Mouse (Mus musculus) embryonic facial prominence, embryonic 12.5 days (tissue): ENCODE data around the gene Bend6. TPM values are rescaled to one million over a fixed set of nuclear protein-coding genes. Genes with fewer than 3 reads are reported as not detected.

Source experiments
- ATAC-seq: fragments of 200-750 bp; cut with Nextera tagmentation; 2 replicates; pipeline ENCODE4 v1.8.0; 2017; ENCODE audit not compliant: insufficient number of reproducible peaks, insufficient read depth, low FRiP score, low TSS enrichment
- H3K27ac ChIP-seq: fragments of 300-500 bp; sonication (generic); 2 replicates; pipeline ENCODE4 v1.5.1; 2016; ENCODE audit warnings: mild to moderate bottlenecking
- H3K27me3 ChIP-seq: fragments of 300-500 bp; sonication (generic); 2 replicates; pipeline ENCODE4 v1.6.1; 2016; ENCODE audit warnings: mild to moderate bottlenecking, moderate library complexity
- H3K36me3 ChIP-seq: fragments of 300-500 bp; sonication (generic); 2 replicates; pipeline ENCODE4 v1.6.1; 2016; ENCODE audit warnings: mild to moderate bottlenecking
- H3K4me1 ChIP-seq: fragments of 300-500 bp; sonication (generic); 2 replicates; pipeline ENCODE4 v1.6.1; 2016
- H3K4me2 ChIP-seq: fragments of 300-500 bp; sonication (generic); replicated peaks from 2 replicates; pipeline ENCODE4 v1.6.1; 2016; ENCODE audit warnings: mild to moderate bottlenecking, moderate library complexity
- H3K4me3 ChIP-seq: fragments of 300-500 bp; sonication (generic); 2 replicates; pipeline ENCODE4 v1.5.1; 2016; ENCODE audit warnings: mild to moderate bottlenecking
- H3K9ac ChIP-seq: fragments of 300-500 bp; sonication (generic); 2 replicates; pipeline ENCODE4 v1.6.1; 2016; ENCODE audit warnings: mild to moderate bottlenecking, moderate library complexity
- H3K9me3 ChIP-seq: fragments of 300-500 bp; sonication (generic); 2 replicates; pipeline ENCODE4 v1.6.1; 2016; ENCODE audit warnings: mild to moderate bottlenecking, moderate library complexity
- WGBS: fragments of 180-500 bp; shearing (Covaris S2); methylation state at CpG from one replicate; pipeline ENCODE4 v1.1.7; 2016; 5-methylcytosine and 5-hydroxymethylcytosine counted together
- polyA plus RNA-seq: library from polyadenylated mRNA; unstranded; fragments of >200 nt; fragmentation: Nextera tagmentation; extraction: Ambion mirVana; gene quantifications from 2 replicates; pipeline ENCODE4 v1.2.1, GENCODE M21; 2016

Gene Bend6
- polyA plus RNA-seq, 1 experiment from 2014 or later, result 1.8 TPM

GRCm38 (mm10) chr1:33935946-33936345, 28.3 kb upstream of the Bend6 start:
- Histone ChIP-seq H3K9ac (no peak overlapping the region), H3K9me3 (no peaks in the 10 kb centered on the region), H3K36me3 (no peaks in the 10 kb centered on the region), H3K4me2 (no peak overlapping the region), H3K4me1 (no peaks in the 10 kb centered on the region), H3K4me3 (no peak overlapping the region), H3K27ac (no peak overlapping the region), H3K27me3 (no peaks in the 10 kb centered on the region)
- WGBS, result 90% methylated on average over 3 of the region's 3 CpGs
- no peak for ATAC-seq

GRCm38 (mm10) chr1:33932845-33933499, 25.4 kb upstream of the Bend6 start:
- H3K27me3 ChIP-seq, result no peaks in the 10 kb centered on the region
- WGBS, result 86% methylated on average over 14 of the region's 14 CpGs
- H3K9ac ChIP-seq, result no peak overlapping the region
- no peak overlapping the region for H3K4me2 ChIP-seq
- H3K36me3 ChIP-seq, result no peaks in the 10 kb centered on the region
- H3K9me3 ChIP-seq, result no peaks in the 10 kb centered on the region
- no peaks in the 10 kb centered on the region for H3K4me1 ChIP-seq
- no peak for ATAC-seq
- H3K27ac ChIP-seq, result no peak overlapping the region
- H3K4me3 ChIP-seq, result no peak overlapping the region

GRCm38 (mm10) chr1:33932196-33932595, 24.6 kb upstream of the Bend6 start:
- Histone ChIP-seq H3K9ac (no peak overlapping the region), H3K4me2 (no peak overlapping the region)
- no peak for ATAC-seq

GRCm38 (mm10) chr1:33931791-33932190, 24.2 kb upstream of the Bend6 start:
- Histone ChIP-seq H3K4me1 (no peaks in the 10 kb centered on the region), H3K9ac (no peak overlapping the region), H3K4me2 (no peak overlapping the region), H3K27ac (no peak overlapping the region), H3K36me3 (no peaks in the 10 kb centered on the region), H3K27me3 (no peaks in the 10 kb centered on the region), H3K9me3 (no peaks in the 10 kb centered on the region), H3K4me3 (no peak overlapping the region)
- no peak for ATAC-seq
- WGBS, result 79% methylated on average over 8 of the region's 8 CpGs

More at GRCm38 (mm10) chr1:33932196-33932595, 24.6 kb upstream of the Bend6 start:
- WGBS, result 88% methylated on average over 3 of the region's 3 CpGs
- Histone ChIP-seq H3K4me3 (no peak overlapping the region), H3K27me3 (no peaks in the 10 kb centered on the region), H3K4me1 (no peaks in the 10 kb centered on the region), H3K36me3 (no peaks in the 10 kb centered on the region), H3K9me3 (no peaks in the 10 kb centered on the region), H3K27ac (no peak overlapping the region)

- no peak overlapping the region for H3K4me2 ChIP-seq
- 88% methylated on average over 7 of the region's 7 CpGs for WGBS
- H3K4me3 ChIP-seq, result no peak overlapping the region
- H3K27me3 ChIP-seq, result no peaks in the 10 kb centered on the region
- no peak overlapping the region for H3K9ac ChIP-seq
- H3K36me3 ChIP-seq, result no peaks in the 10 kb centered on the region
- ATAC-seq, result no peak
- no peak overlapping the region for H3K27ac ChIP-seq
- H3K9me3 ChIP-seq, result no peaks in the 10 kb centered on the region
- 0 out of 2 replicates have a peak, but pooled peaks cover 4% of the 10 kb centered on the region for H3K4me1 ChIP-seq
Measured at GRCm38 (mm10) chr1:33927466-33927865, 19.9 kb upstream of the Bend6 start.

- H3K9ac ChIP-seq, result no peak overlapping the region
- H3K4me1 ChIP-seq, result 0 out of 2 replicates have a peak, but pooled peaks cover 4% of the 10 kb centered on the region
- H3K4me3 ChIP-seq, result no peak overlapping the region
- no peaks in the 10 kb centered on the region for H3K36me3 ChIP-seq
- no peak for ATAC-seq
- H3K9me3 ChIP-seq, result no peaks in the 10 kb centered on the region
- 26% methylated on average over 3 of the region's 3 CpGs for WGBS
- no peak overlapping the region for H3K4me2 ChIP-seq
- H3K27ac ChIP-seq, result no peak overlapping the region
- no peaks in the 10 kb centered on the region for H3K27me3 ChIP-seq
Measured at GRCm38 (mm10) chr1:33925283-33925682, 17.7 kb upstream of the Bend6 start.

- WGBS, result 72% methylated on average over 7 of the region's 7 CpGs
- no peak overlapping the region for H3K9ac ChIP-seq
- ATAC-seq, result no peak
Measured at GRCm38 (mm10) chr1:33922975-33923374, 15.4 kb upstream of the Bend6 start.

GRCm38 (mm10) chr1:33916554-33916953, 8.9 kb upstream of the Bend6 start:
- H3K36me3 ChIP-seq, result no peaks in the 10 kb centered on the region
- H3K9me3 ChIP-seq, result no peaks in the 10 kb centered on the region
- H3K4me1 ChIP-seq, result no peaks in the 10 kb centered on the region
- no peak overlapping the region for H3K27ac ChIP-seq
- no peak for ATAC-seq
- no peak overlapping the region for H3K4me3 ChIP-seq
- H3K9ac ChIP-seq, result no peak overlapping the region
- no peaks in the 10 kb centered on the region for H3K27me3 ChIP-seq
- 90% methylated on average over 5 of the region's 5 CpGs for WGBS
- H3K4me2 ChIP-seq, result no peak overlapping the region

More at GRCm38 (mm10) chr1:33922975-33923374, 15.4 kb upstream of the Bend6 start:
- Histone ChIP-seq H3K4me1 (0 out of 2 replicates have a peak, but pooled peaks cover 4% of the 10 kb centered on the region), H3K36me3 (no peaks in the 10 kb centered on the region), H3K9me3 (no peaks in the 10 kb centered on the region), H3K27me3 (no peaks in the 10 kb centered on the region), H3K27ac (no peak overlapping the region), H3K4me3 (no peak overlapping the region), H3K4me2 (no peak overlapping the region)

- WGBS, result 59% methylated on average over 8 of the region's 8 CpGs
- Histone ChIP-seq H3K9ac (no peak overlapping the region), H3K9me3 (no peaks in the 10 kb centered on the region), H3K4me1 (peaks cover 9% of the 10 kb centered on the region; the same call in 1 of the 2 replicates), H3K27me3 (peaks cover 21% of the 10 kb centered on the region), H3K36me3 (no peaks in the 10 kb centered on the region), H3K4me2 (no peak overlapping the region), H3K27ac (no peak overlapping the region), H3K4me3 (no peak overlapping the region)
- ATAC-seq, result no peak
Measured at GRCm38 (mm10) chr1:33911589-33911988, 4.0 kb upstream of the Bend6 start.

- no peaks in the 10 kb centered on the region for H3K9me3 ChIP-seq
- peaks cover 27% of the 10 kb centered on the region for H3K27me3 ChIP-seq
- H3K36me3 ChIP-seq, result no peaks in the 10 kb centered on the region
- WGBS, result 5% methylated on average over 38 of the region's 44 CpGs
- peak within 1 kb of the TSS; percentile 62 for H3K4me2 ChIP-seq
- ATAC-seq, result no peak; the same call in 1 of the 2 replicates
- peak within 1 kb of the TSS; percentile 63 for H3K4me3 ChIP-seq
- peaks cover 9% of the 10 kb centered on the region; the same call in 1 of the 2 replicates for H3K4me1 ChIP-seq
- H3K9ac ChIP-seq, result peak within 1 kb of the TSS; percentile 42
- H3K27ac ChIP-seq, result no peak within 1 kb of the TSS
Measured at GRCm38 (mm10) chr1:33908191-33908962, 761 bp upstream of the Bend6 start, which contains the start of gene Dst. Gene Dst, plus strand, starts transcription at chr1:33908225.

- Histone ChIP-seq H3K27ac (no peak overlapping the region), H3K9ac (peak overlapping the region; percentile 42; the same call in 1 of the 2 replicates), H3K4me2 (peak overlapping the region; percentile 62), H3K27me3 (peaks cover 27% of the 10 kb centered on the region), H3K4me1 (peaks cover 9% of the 10 kb centered on the region; the same call in 1 of the 2 replicates), H3K36me3 (no peaks in the 10 kb centered on the region), H3K4me3 (peak overlapping the region; percentile 63), H3K9me3 (no peaks in the 10 kb centered on the region)
- no peak for ATAC-seq
- 2% methylated on average over 20 of the region's 20 CpGs for WGBS
Measured at GRCm38 (mm10) chr1:33906927-33907326, 689 bp downstream of the Bend6 start.

- ATAC-seq, result no peak
- no peak overlapping the region for H3K9ac ChIP-seq
- H3K36me3 ChIP-seq, result no peaks in the 10 kb centered on the region
- peaks cover 27% of the 10 kb centered on the region for H3K27me3 ChIP-seq
- H3K4me1 ChIP-seq, result peaks cover 9% of the 10 kb centered on the region; the same call in 1 of the 2 replicates
- 35% methylated on average over 10 of the region's 10 CpGs for WGBS
- no peak overlapping the region for H3K4me3 ChIP-seq
- no peaks in the 10 kb centered on the region for H3K9me3 ChIP-seq
- H3K4me2 ChIP-seq, result no peak overlapping the region
- no peak overlapping the region for H3K27ac ChIP-seq
Measured at GRCm38 (mm10) chr1:33906216-33906615, 1.4 kb downstream of the Bend6 start.
